Mouse (Mus musculus): Measurements from ENCODE around the gene Golt1b. TPM values are rescaled to one million over a fixed set of nuclear protein-coding genes. Genes with fewer than 3 reads are reported as not detected.

The Golt1b gene
- polyA plus RNA-seq, 1 experiment from 2014 or later = 109 TPM

DNA sequence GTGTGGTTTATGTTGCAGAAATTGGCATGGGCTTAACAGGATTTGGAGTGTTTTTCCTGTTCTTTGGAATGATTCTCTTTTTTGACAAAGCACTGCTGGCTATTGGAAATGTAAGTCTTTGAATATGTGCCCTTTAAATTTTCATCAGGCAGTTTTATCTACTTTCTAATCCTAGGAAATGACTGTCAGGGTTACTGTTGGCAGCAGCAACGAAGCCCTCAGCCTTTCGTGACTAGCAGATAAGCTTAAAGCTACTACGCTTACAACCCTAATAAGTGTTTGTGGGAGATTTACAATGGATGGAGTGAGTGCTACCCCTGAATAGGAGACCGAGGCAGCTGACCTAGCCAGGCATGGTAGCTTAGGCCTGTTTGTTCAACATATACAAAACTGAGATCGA lies 5.3 kb downstream of the Golt1b start:
- no peak for ATAC-seq (ENCODE audit: insufficient number of reproducible peaks, insufficient read depth, low FRiP score, low read depth)
- 80% methylated on average over 5 of the region's 5 CpGs for WGBS

DNA sequence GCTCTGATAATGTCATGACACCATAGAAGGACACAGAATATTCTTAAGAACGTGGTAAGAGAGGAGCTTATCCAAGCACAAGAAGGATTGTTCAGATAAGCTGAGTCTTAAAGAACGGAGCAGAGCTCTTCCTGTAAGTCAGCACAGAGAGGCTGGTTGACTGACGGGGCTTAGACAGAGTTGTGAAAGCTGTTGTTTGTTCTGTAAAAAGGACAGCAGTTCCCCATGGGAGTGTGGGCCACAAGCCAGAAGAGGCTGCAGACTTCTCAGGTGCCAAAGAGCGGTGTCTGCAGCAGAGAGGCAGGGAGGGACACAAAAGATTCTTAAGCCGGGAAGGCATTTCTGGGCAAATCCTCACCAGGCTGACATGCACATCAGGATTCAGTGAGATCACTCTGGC lies 7.6 kb downstream of the Golt1b start:
- H3K9me3 ChIP-seq (ENCODE audit: control insufficient read depth, low read depth, low read length) = no peaks in the 10 kb centered on the region
- peaks cover 25% of the 10 kb centered on the region for H3K36me3 ChIP-seq (ENCODE audit: control insufficient read depth, insufficient read depth, low read length)
- H3K4me3 ChIP-seq (ENCODE audit: low read depth, low read length) = no peak overlapping the region
- no peak overlapping the region for H3K4me2 ChIP-seq (replicated peaks; ENCODE audit: low read depth, low read length)
- H3K9ac ChIP-seq (replicated peaks; ENCODE audit: low read depth, low read length) = no peak overlapping the region
- no peak overlapping the region for H3K27ac ChIP-seq (ENCODE audit: low read length)
- no peaks in the 10 kb centered on the region for H3K4me1 ChIP-seq (ENCODE audit: control insufficient read depth, insufficient read depth, low read length)
- H3K27me3 ChIP-seq (ENCODE audit: control insufficient read depth, insufficient read depth, low read length) = no peaks in the 10 kb centered on the region
- ATAC-seq (ENCODE audit: insufficient number of reproducible peaks, insufficient read depth, low FRiP score, low read depth) = no peak
- WGBS = 87% methylated on average over 5 of the region's 5 CpGs

More for the DNA sequence above, 5.3 kb downstream of the Golt1b start:
- Histone ChIP-seq H3K4me2 (replicated peaks; ENCODE audit: low read depth, low read length) (no peak overlapping the region), H3K4me3 (ENCODE audit: low read depth, low read length) (no peak overlapping the region), H3K4me1 (ENCODE audit: control insufficient read depth, insufficient read depth, low read length) (peaks cover 7% of the 10 kb centered on the region; the same call in 1 of the 2 replicates), H3K9me3 (ENCODE audit: control insufficient read depth, low read depth, low read length) (no peaks in the 10 kb centered on the region), H3K27me3 (ENCODE audit: control insufficient read depth, insufficient read depth, low read length) (no peaks in the 10 kb centered on the region), H3K27ac (ENCODE audit: low read length) (no peak overlapping the region), H3K36me3 (ENCODE audit: control insufficient read depth, insufficient read depth, low read length) (peaks cover 25% of the 10 kb centered on the region), H3K9ac (replicated peaks; ENCODE audit: low read depth, low read length) (no peak overlapping the region)

DNA sequence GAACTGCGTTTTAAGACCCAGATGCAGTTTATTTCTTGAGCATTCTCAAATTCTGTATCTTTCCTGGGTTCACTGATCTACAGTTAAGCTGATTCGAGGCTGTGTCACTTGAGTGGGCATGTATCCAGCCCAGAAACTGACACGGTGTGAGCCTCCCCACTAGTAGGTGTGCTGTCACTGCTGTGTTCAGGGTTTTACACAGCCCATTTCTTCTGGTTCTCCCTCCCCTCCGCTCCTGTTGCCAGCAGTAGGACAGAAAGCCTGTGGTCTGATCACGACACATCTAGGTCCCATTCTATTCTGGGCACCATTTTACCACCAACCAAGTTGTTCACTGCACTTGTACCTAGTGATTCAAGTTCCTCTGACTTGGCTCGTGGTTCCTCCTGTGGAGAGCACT lies 8.7 kb downstream of the Golt1b start:
- Histone ChIP-seq H3K36me3 (ENCODE audit: control insufficient read depth, insufficient read depth, low read length) (peaks cover 32% of the 10 kb centered on the region), H3K27me3 (ENCODE audit: control insufficient read depth, insufficient read depth, low read length) (no peaks in the 10 kb centered on the region), H3K4me1 (ENCODE audit: control insufficient read depth, insufficient read depth, low read length) (no peaks in the 10 kb centered on the region), H3K9me3 (ENCODE audit: control insufficient read depth, low read depth, low read length) (no peaks in the 10 kb centered on the region), H3K4me2 (replicated peaks; ENCODE audit: low read depth, low read length) (no peak overlapping the region), H3K27ac (ENCODE audit: low read length) (no peak overlapping the region), H3K4me3 (ENCODE audit: low read depth, low read length) (no peak overlapping the region), H3K9ac (replicated peaks; ENCODE audit: low read depth, low read length) (no peak overlapping the region)
- ATAC-seq (ENCODE audit: insufficient number of reproducible peaks, insufficient read depth, low FRiP score, low read depth) = no peak
- 94% methylated on average over 6 of the region's 6 CpGs for WGBS

DNA sequence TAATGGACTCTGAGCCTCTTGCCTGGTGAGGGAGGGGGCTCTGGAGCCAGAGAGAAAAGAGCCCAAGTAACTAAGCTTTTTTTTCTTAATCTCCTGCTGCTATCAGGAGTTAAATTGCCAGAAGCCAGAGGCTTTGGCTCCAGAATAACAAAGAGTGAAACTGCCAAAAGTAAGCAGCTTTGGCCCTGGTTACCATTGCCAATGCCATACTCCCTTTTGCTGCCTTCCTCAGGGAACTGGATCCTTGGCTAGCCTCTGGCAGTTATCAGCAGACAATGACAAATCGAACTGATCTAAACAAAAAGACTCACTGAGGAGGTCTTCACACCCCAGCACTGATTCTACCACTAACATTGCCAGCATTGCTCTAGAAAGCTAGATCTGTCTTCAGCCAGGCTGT lies 24.1 kb downstream of the Golt1b start:
- 19% methylated on average over 1 of the region's 1 CpGs for WGBS
- Histone ChIP-seq H3K36me3 (ENCODE audit: control insufficient read depth, insufficient read depth, low read length) (no peaks in the 10 kb centered on the region), H3K27me3 (ENCODE audit: control insufficient read depth, insufficient read depth, low read length) (no peaks in the 10 kb centered on the region), H3K4me3 (ENCODE audit: low read depth, low read length) (no peak overlapping the region), H3K4me2 (replicated peaks; ENCODE audit: low read depth, low read length) (no peak overlapping the region), H3K9ac (replicated peaks; ENCODE audit: low read depth, low read length) (no peak overlapping the region), H3K9me3 (ENCODE audit: control insufficient read depth, low read depth, low read length) (no peaks in the 10 kb centered on the region), H3K27ac (ENCODE audit: low read length) (no peak overlapping the region), H3K4me1 (ENCODE audit: control insufficient read depth, insufficient read depth, low read length) (peaks cover 5% of the 10 kb centered on the region; the same call in 1 of the 2 replicates)
- ATAC-seq (ENCODE audit: insufficient number of reproducible peaks, insufficient read depth, low FRiP score, low read depth) = no peak

DNA sequence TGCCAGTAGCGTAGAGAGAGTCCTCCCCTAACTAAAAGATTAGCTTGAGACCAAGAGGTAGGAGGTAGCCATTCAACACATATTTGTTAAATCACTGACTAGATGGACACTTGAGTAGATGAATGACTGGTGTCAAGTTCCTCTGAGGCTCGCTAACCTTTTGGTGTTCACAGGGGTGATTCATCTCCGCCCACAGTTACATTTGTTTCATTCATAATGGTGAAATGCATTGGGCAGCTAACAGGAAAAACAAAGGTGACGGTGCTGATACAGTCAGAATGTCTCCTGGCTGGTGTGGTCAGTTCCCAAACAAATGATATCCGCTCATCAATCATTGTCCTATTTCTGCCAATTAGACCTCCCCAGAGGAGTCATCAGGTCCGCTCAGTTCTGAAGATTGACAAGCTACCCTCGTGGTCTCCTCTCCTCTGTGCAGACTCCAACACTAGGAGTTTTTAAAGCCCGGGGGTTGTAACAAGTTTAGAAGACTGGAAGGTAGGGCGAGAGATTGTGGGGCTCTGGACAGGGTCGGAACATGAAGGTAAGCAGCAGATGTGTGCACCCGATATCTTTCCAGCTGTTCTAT lies 26.0 kb downstream of the Golt1b start, which contains the start of gene Spx:
Gene Spx, plus strand, starts transcription at position 536 of the 586 bp plus-strand sequence.
- ATAC-seq (ENCODE audit: insufficient number of reproducible peaks, insufficient read depth, low FRiP score, low read depth) = no peak
- Histone ChIP-seq H3K9ac (replicated peaks; ENCODE audit: low read depth, low read length) (no peak within 1 kb of the TSS), H3K4me1 (ENCODE audit: control insufficient read depth, insufficient read depth, low read length) (peaks cover 5% of the 10 kb centered on the region; the same call in 1 of the 2 replicates), H3K4me2 (replicated peaks; ENCODE audit: low read depth, low read length) (no peak within 1 kb of the TSS), H3K27ac (ENCODE audit: low read length) (no peak within 1 kb of the TSS), H3K27me3 (ENCODE audit: control insufficient read depth, insufficient read depth, low read length) (no peaks in the 10 kb centered on the region), H3K36me3 (ENCODE audit: control insufficient read depth, insufficient read depth, low read length) (no peaks in the 10 kb centered on the region), H3K4me3 (ENCODE audit: low read depth, low read length) (no peak within 1 kb of the TSS; the same call in 1 of the 2 replicates), H3K9me3 (ENCODE audit: control insufficient read depth, low read depth, low read length) (no peaks in the 10 kb centered on the region)
- WGBS = 50% methylated on average over 11 of the region's 11 CpGs

DNA sequence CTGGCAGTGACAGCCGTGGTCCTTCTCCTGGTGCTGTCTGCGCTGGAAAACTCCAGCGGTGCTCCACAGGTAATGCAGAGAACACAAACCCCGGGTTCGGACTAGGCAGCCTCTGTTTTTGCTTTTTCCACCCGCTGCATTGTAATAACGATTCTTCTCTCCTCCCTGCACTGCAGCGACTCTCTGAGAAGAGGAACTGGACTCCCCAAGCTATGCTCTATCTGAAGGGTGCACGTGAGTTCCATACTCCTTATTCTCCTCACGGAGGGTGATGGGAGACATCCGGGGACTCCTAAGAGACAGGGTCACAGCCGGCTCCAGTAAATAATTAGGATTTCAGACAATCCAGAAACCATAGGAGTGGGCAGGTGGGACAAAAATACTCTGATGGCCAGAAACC lies 26.8 kb downstream of the Golt1b start:
- H3K4me3 ChIP-seq (ENCODE audit: low read depth, low read length) = no peak overlapping the region
- no peak for ATAC-seq (ENCODE audit: insufficient number of reproducible peaks, insufficient read depth, low FRiP score, low read depth)
- 10% methylated on average over 12 of the region's 12 CpGs for WGBS
- no peak overlapping the region for H3K9ac ChIP-seq (replicated peaks; ENCODE audit: low read depth, low read length)
- no peak overlapping the region for H3K4me2 ChIP-seq (replicated peaks; ENCODE audit: low read depth, low read length)
- H3K4me1 ChIP-seq (ENCODE audit: control insufficient read depth, insufficient read depth, low read length) = peaks cover 5% of the 10 kb centered on the region; the same call in 1 of the 2 replicates
- no peaks in the 10 kb centered on the region for H3K27me3 ChIP-seq (ENCODE audit: control insufficient read depth, insufficient read depth, low read length)
- no peak overlapping the region for H3K27ac ChIP-seq (ENCODE audit: low read length)
- no peaks in the 10 kb centered on the region for H3K36me3 ChIP-seq (ENCODE audit: control insufficient read depth, insufficient read depth, low read length)
- H3K9me3 ChIP-seq (ENCODE audit: control insufficient read depth, low read depth, low read length) = no peaks in the 10 kb centered on the region

DNA sequence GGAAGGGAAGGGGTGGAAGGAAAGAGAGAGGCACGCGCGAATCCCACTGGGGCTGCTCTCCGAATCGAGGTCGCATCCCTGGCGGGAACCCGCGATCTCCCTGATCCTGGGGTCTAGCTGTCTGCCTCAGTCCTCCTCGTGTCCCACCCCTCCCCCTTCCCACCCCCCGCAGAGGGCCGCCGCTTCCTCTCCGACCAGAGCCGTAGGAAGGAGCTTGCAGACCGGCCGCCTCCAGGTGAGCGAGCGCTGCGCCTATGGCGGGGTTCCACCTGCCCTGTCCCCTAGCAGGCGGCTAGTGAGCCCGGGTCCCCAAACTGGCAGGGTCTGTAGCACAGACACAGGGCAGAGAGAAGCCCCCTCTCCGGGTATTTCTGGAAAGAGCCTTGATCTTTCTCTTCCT lies 27.6 kb downstream of the Golt1b start:
- Histone ChIP-seq H3K9ac (replicated peaks; ENCODE audit: low read depth, low read length) (0 out of 2 replicates have a peak overlapping the region, but pooled peaks have one; percentile 25), H3K27ac (ENCODE audit: low read length) (no peak overlapping the region), H3K4me1 (ENCODE audit: control insufficient read depth, insufficient read depth, low read length) (peaks cover 5% of the 10 kb centered on the region; the same call in 1 of the 2 replicates), H3K4me2 (replicated peaks; ENCODE audit: low read depth, low read length) (peak overlapping the region; percentile 50), H3K9me3 (ENCODE audit: control insufficient read depth, low read depth, low read length) (no peaks in the 10 kb centered on the region), H3K4me3 (ENCODE audit: low read depth, low read length) (peak overlapping the region; percentile 28), H3K36me3 (ENCODE audit: control insufficient read depth, insufficient read depth, low read length) (no peaks in the 10 kb centered on the region), H3K27me3 (ENCODE audit: control insufficient read depth, insufficient read depth, low read length) (no peaks in the 10 kb centered on the region)
- no peak for ATAC-seq (ENCODE audit: insufficient number of reproducible peaks, insufficient read depth, low FRiP score, low read depth)
- WGBS = 2% methylated on average over 24 of the region's 24 CpGs

DNA sequence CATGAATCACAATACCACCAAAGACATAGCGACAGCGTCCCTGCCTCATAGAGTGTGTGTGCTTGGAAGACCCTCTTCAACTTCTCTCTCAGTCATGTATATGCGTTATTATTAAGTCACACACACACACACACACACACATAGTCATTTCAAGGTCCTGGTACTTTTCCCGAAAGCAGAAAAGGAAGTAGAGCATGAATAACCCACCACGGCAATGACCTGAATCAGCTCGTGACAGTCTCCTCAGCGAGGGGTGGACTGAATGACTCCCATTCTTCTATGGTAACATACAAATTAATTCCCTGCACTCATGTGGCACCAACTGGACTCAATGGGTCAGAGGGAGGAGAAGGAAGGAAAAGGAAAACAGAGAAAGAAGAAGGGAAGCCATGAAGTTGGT lies 38.0 kb downstream of the Golt1b start:
- WGBS = 69% methylated on average over 7 of the region's 7 CpGs

DNA sequence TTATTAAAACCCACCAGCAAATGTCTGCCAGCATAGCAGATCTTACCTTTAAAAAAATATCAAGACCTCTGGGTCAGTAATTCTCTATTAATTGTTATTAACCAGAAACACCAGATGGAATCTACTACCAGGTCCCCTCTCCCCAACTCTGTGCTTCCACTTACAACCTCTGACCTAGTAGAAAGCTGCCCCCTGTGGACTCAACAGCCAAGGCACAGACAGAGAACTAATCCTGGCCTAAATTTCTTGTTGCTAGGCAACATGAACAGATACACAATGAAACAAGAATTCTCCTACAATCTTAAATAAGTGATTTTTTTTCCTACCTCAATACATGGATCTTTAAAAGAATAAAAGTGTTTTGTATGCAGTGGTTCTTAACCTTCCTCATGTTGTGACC lies 42.1 kb downstream of the Golt1b start:
- no peak overlapping the region for H3K27ac ChIP-seq (ENCODE audit: low read length)
- no peaks in the 10 kb centered on the region for H3K9me3 ChIP-seq (ENCODE audit: control insufficient read depth, low read depth, low read length)
- no peak overlapping the region for H3K9ac ChIP-seq (replicated peaks; ENCODE audit: low read depth, low read length)
- no peaks in the 10 kb centered on the region for H3K27me3 ChIP-seq (ENCODE audit: control insufficient read depth, insufficient read depth, low read length)
- no peak overlapping the region for H3K4me2 ChIP-seq (replicated peaks; ENCODE audit: low read depth, low read length)
- ATAC-seq (ENCODE audit: insufficient number of reproducible peaks, insufficient read depth, low FRiP score, low read depth) = no peak
- no peaks in the 10 kb centered on the region for H3K36me3 ChIP-seq (ENCODE audit: control insufficient read depth, insufficient read depth, low read length)
- H3K4me1 ChIP-seq (ENCODE audit: control insufficient read depth, insufficient read depth, low read length) = no peaks in the 10 kb centered on the region
- H3K4me3 ChIP-seq (ENCODE audit: low read depth, low read length) = no peak overlapping the region

More for the DNA sequence above, 38.0 kb downstream of the Golt1b start:
- no peaks in the 10 kb centered on the region for H3K9me3 ChIP-seq (ENCODE audit: control insufficient read depth, low read depth, low read length)
- no peak overlapping the region for H3K27ac ChIP-seq (ENCODE audit: low read length)
- H3K4me2 ChIP-seq (replicated peaks; ENCODE audit: low read depth, low read length) = no peak overlapping the region
- no peak for ATAC-seq (ENCODE audit: insufficient number of reproducible peaks, insufficient read depth, low FRiP score, low read depth)
- no peaks in the 10 kb centered on the region for H3K27me3 ChIP-seq (ENCODE audit: control insufficient read depth, insufficient read depth, low read length)
- H3K4me1 ChIP-seq (ENCODE audit: control insufficient read depth, insufficient read depth, low read length) = no peaks in the 10 kb centered on the region
- H3K4me3 ChIP-seq (ENCODE audit: low read depth, low read length) = no peak overlapping the region
- no peak overlapping the region for H3K9ac ChIP-seq (replicated peaks; ENCODE audit: low read depth, low read length)
- no peaks in the 10 kb centered on the region for H3K36me3 ChIP-seq (ENCODE audit: control insufficient read depth, insufficient read depth, low read length)
